Mouse (Mus musculus): Measurements from ENCODE around the gene Rb1. TPM values are rescaled to one million over a fixed set of nuclear protein-coding genes. Genes with fewer than 3 reads are reported as not detected.

Gene Rb1
- total and polyA plus RNA-seq, 3 experiments, result 6.3 to 13.2 TPM; not detected in 1

GRCm38 (mm10) chr14:73237848-73238321 lies 87.7 kb downstream of the Rb1 start, which contains the start of gene Lpar6:
Gene Lpar6 (plus strand): TSS chr14:73237895.
- Histone ChIP-seq H3K27ac (ENCODE audit: control insufficient read depth, low read depth, low read length) (no peak within 1 kb of the TSS), H3K9ac (ENCODE audit: control insufficient read depth, low read depth, low read length, poor library complexity, severe bottlenecking) (no peak within 1 kb of the TSS), H3K79me2 (ENCODE audit: control insufficient read depth, insufficient read depth, low read length, poor library complexity) (no peaks in the 10 kb centered on the region), H3K9me3 (replicated peaks; ENCODE audit: insufficient read depth, low read length) (no peaks in the 10 kb centered on the region), H3K27me3 (ENCODE audit: control insufficient read depth in 1 of 2, insufficient read depth in 2 of 2, low read length in 2 of 2) (no peaks in the 10 kb centered on the region), H3K4me1 (ENCODE audit: control insufficient read depth in 1 of 2, insufficient read depth in 2 of 2, low read length in 2 of 2) (no peaks in the 10 kb centered on the region; a peak in 1 of 4 replicates), H3K4me3 (ENCODE audit: control insufficient read depth in 1 of 2, insufficient read depth in 1 of 2, low read depth in 2 of 2, low read length in 2 of 2) (no peak within 1 kb of the TSS), H3K36me3 (ENCODE audit: control insufficient read depth in 1 of 2, insufficient read depth in 2 of 2, low read length in 2 of 2) (peaks cover 0 to 2% of the 10 kb centered on the region in 2 experiments; a peak in 1 of 4 replicates)
- TF ChIP-seq USF2 (IDR thresholded peaks at IDR 0.05; ENCODE audit: borderline replicate concordance in 1 of 2, insufficient read depth in 1 of 2, low read depth in 1 of 2, low read length in 2 of 2) (no peak), RCOR1 (IDR thresholded peaks at IDR 0.05; ENCODE audit: low read depth, low read length) (no peak), POLR2A (IDR thresholded peaks at IDR 0.05; ENCODE audit: control insufficient read depth in 1 of 2, insufficient read depth in 1 of 2, low read depth in 1 of 2, low read length in 2 of 2, poor library complexity in 1 of 2) (no peak), MAZ (IDR thresholded peaks at IDR 0.05; ENCODE audit: low read depth, low read length) (no peak), ZMIZ1 (IDR thresholded peaks at IDR 0.05; ENCODE audit: low read depth, low read length) (no peak), MYB (IDR thresholded peaks at IDR 0.05; ENCODE audit: low read depth, low read length) (no peak)
- DNase-seq (ENCODE audit: low read depth, low spot score), result no peak

GRCm38 (mm10) chr14:73234468-73235031 lies 91.1 kb downstream of the Rb1 start:
- H3K27ac ChIP-seq (ENCODE audit: control insufficient read depth, low read depth, low read length), result no peak overlapping the region
- TF ChIP-seq POLR2A (IDR thresholded peaks at IDR 0.05; ENCODE audit: control insufficient read depth in 1 of 2, insufficient read depth in 1 of 2, low read depth in 1 of 2, low read length in 2 of 2, poor library complexity in 1 of 2) (no peak), USF1 (IDR thresholded peaks at IDR 0.05; ENCODE audit: low read depth, low read length) (no peak), GATA1 (IDR thresholded peaks at IDR 0.05; ENCODE audit: low read depth, low read length) (no peak), GABPA (IDR thresholded peaks at IDR 0.05; ENCODE audit: low read depth, low read length) (no peak)
- no peak overlapping the region for H3K9ac ChIP-seq (ENCODE audit: control insufficient read depth, low read depth, low read length, poor library complexity, severe bottlenecking)
- peaks cover 0 to 2% of the 10 kb centered on the region in 2 experiments; a peak in 1 of 4 replicates for H3K36me3 ChIP-seq (ENCODE audit: control insufficient read depth in 1 of 2, insufficient read depth in 2 of 2, low read length in 2 of 2)
- H3K79me2 ChIP-seq (ENCODE audit: control insufficient read depth, insufficient read depth, low read length, poor library complexity), result no peaks in the 10 kb centered on the region
- no peaks in the 10 kb centered on the region; a peak in 1 of 4 replicates for H3K4me1 ChIP-seq (ENCODE audit: control insufficient read depth in 1 of 2, insufficient read depth in 2 of 2, low read length in 2 of 2)
- H3K4me3 ChIP-seq (ENCODE audit: control insufficient read depth in 1 of 2, insufficient read depth in 1 of 2, low read depth in 2 of 2, low read length in 2 of 2), result no peak overlapping the region
- H3K27me3 ChIP-seq (ENCODE audit: control insufficient read depth in 1 of 2, insufficient read depth in 2 of 2, low read length in 2 of 2), result no peaks in the 10 kb centered on the region
- no peaks in the 10 kb centered on the region for H3K9me3 ChIP-seq (replicated peaks; ENCODE audit: insufficient read depth, low read length)
- DNase-seq (ENCODE audit: low read depth, low spot score), result peak; percentile 17

- peaks cover 0 to 2% of the 10 kb centered on the region in 2 experiments; a peak in 2 of 4 replicates for H3K4me1 ChIP-seq (ENCODE audit: control insufficient read depth in 1 of 2, insufficient read depth in 2 of 2, low read length in 2 of 2)
- no peak overlapping the region for H3K9ac ChIP-seq (ENCODE audit: control insufficient read depth, low read depth, low read length, poor library complexity, severe bottlenecking)
- no peaks in the 10 kb centered on the region for H3K9me3 ChIP-seq (replicated peaks; ENCODE audit: insufficient read depth, low read length)
- no peak overlapping the region for H3K4me3 ChIP-seq (ENCODE audit: control insufficient read depth in 1 of 2, insufficient read depth in 1 of 2, low read depth in 2 of 2, low read length in 2 of 2)
- no peak overlapping the region for H3K27ac ChIP-seq (ENCODE audit: control insufficient read depth, low read depth, low read length)
- TF ChIP-seq ZC3H11A (IDR thresholded peaks at IDR 0.05; ENCODE audit: low read depth, low read length) (no peak), NELFE (IDR thresholded peaks at IDR 0.05; ENCODE audit: low read depth, low read length) (no peak), GATA1 (IDR thresholded peaks at IDR 0.05; ENCODE audit: low read depth, low read length) (no peak), BHLHE40 (IDR thresholded peaks at IDR 0.05; ENCODE audit: borderline replicate concordance, low read depth, low read length) (no peak), SIN3A (IDR thresholded peaks at IDR 0.05; ENCODE audit: low read length) (no peak), TAL1 (IDR thresholded peaks at IDR 0.05; ENCODE audit: low read length) (no peak), POLR2AphosphoS2 (IDR thresholded peaks at IDR 0.05; ENCODE audit: low read length) (no peak), ZKSCAN1 (IDR thresholded peaks at IDR 0.05; ENCODE audit: low read depth, low read length) (no peak)
- DNase-seq (ENCODE audit: low read depth, low spot score), result no peak
- no peaks in the 10 kb centered on the region for H3K79me2 ChIP-seq (ENCODE audit: control insufficient read depth, insufficient read depth, low read length, poor library complexity)
- no peaks in the 10 kb centered on the region for H3K27me3 ChIP-seq (ENCODE audit: control insufficient read depth in 1 of 2, insufficient read depth in 2 of 2, low read length in 2 of 2)
- peaks cover 0 to 2% of the 10 kb centered on the region in 2 experiments; a peak in 1 of 4 replicates for H3K36me3 ChIP-seq (ENCODE audit: control insufficient read depth in 1 of 2, insufficient read depth in 2 of 2, low read length in 2 of 2)
Observed at GRCm38 (mm10) chr14:73231286-73231982, 94.2 kb downstream of the Rb1 start.

Data from MEL (cell line).